Mouse (Mus musculus): ENCODE results near the gene Pmel.
"Not testable (repeated sequence)": the region's sequence is repeated elsewhere in the genome, so short reads cannot be mapped to it uniquely, and the experiment has no call there.

Pmel gene

DNA sequence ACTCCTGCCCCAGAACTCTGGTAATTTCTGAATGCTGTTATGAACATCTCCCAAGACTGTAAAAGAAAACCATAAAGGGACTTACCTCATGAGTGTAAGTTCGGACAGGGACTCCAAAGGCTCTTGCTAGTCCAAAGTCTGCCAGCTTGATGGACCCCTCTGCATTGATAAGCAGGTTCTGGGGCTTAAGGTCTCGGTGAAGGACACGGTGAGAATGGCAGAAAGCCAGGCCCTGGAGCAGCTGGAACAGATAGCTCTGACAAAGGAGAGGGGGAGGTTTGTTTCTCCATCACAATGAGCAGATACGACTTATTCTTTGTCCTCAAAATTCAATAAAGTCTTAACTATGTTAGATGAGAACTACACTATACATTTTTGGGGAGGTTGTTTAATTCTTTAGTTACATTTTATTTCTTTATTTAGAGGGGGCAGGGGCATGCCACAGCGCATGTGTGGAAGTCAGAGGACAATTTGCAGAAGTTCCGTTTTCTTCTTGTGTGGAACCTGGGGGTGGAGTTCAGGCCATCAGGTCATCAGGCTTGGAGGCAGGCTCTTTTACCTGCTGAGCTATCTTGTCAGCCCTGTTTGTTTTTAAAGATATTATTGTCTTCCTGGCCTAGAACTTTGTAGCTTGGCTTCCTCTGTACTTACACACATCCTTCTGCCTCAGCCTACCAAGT, 1.5 kb upstream of the Pmel start:
- DNase-seq (ENCODE audit: low spot score in 2 of 2): no peak

GRCm38 (mm10) chr10:128704491-128705316, 709 bp downstream of the Pmel start, which contains the start of gene Cdk2:
Cdk2 (minus strand) TSS chr10:128705031.
- peak; percentile 84 to 95 for DNase-seq (ENCODE audit: low spot score in 2 of 2)

GRCm38 (mm10) chr10:128705317-128705693, 1.3 kb downstream of the Pmel start:
- peak; percentile 34 to 40 for DNase-seq (ENCODE audit: low spot score in 2 of 2)

DNA sequence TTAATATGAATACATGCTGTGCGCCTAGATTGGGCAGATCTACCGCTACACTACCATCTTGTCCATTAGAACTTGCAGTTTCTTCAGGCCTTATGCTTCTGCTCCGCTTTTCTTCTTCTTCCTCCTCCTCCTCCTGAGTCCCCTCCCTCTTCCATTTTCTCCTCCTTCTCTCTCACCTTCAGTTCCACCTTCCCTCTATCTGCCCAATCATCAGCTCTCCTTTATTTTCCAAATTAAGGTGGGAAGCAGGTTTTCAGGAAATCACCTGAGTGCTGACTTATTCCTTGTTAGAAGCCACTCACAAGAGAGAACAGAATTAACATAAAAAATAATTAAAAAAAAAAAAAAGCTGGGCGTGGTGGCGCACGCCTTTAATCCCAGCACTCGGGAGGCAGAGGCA, 7.3 kb downstream of the Pmel start:
- DNase-seq (ENCODE audit: low spot score in 2 of 2): not testable (repeated sequence)

DNA sequence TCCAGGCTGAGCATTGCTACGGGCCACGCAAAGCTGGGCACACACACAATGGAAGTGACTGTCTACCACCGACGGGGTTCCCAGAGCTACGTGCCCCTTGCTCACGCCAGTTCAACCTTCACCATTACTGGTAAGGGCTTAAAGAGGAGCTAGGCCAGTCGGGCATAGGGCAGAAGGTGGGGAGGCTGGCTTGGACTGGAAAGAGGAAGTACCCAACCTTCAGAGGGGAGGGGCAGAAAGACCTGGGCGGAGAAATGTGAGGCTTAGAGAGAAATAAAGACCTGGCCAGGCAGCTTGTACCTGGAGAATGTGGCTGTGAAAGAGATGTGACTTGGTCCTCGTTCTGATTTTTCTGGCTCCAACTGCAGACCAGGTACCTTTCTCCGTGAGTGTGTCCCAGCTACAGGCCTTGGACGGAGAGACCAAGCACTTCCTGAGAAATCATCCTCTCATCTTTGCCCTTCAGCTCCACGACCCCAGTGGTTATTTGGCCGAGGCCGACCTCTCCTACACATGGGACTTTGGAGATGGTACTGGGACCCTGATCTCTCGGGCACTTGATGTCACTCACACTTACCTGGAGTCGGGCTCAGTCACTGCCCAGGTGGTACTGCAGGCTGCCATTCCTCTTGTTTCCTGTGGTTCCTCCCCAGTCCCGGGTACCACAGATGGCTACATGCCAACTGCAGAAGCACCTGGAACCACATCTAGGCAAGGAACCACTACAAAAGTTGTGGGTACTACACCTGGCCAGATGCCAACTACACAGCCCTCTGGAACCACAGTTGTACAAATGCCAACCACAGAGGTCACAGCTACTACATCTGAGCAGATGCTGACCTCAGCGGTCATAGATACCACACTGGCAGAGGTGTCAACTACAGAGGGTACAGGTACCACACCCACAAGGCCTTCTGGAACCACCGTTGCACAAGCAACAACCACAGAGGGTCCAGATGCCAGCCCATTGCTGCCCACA, 11.9 kb downstream of the Pmel start:
- DNase-seq (ENCODE audit: low spot score in 2 of 2): peak; percentile 18 to 61

- not testable (repeated sequence) for DNase-seq (ENCODE audit: low spot score in 2 of 2)
Measured at GRCm38 (mm10) chr10:128725466-128725865, 21.5 kb downstream of the Pmel start.

DNA sequence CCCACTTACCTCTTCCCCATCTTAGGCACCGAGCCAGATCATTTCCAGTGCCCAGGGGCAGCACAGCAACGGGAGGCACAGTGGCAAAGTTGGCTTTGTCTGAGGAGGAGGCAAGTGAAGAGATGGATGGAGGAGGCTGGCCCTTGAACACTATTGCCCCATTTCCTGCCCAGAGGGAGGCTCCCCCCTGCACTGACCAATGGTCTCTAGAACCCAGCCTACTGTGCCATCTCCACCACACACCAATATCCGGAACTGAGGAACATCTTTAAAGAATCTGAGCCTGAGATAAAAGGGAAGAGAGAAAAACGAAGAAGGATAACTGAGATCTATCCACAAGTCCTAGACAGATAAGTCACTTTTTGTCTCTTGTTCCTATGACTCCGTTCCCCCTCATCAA, 24.1 kb downstream of the Pmel start:
- DNase-seq (ENCODE audit: low spot score in 2 of 2): no peak

GRCm38 (mm10) chr10:128731002-128731433, 27.0 kb downstream of the Pmel start:
- peak; percentile 61 to 85 for DNase-seq (ENCODE audit: low spot score in 2 of 2)

DNA sequence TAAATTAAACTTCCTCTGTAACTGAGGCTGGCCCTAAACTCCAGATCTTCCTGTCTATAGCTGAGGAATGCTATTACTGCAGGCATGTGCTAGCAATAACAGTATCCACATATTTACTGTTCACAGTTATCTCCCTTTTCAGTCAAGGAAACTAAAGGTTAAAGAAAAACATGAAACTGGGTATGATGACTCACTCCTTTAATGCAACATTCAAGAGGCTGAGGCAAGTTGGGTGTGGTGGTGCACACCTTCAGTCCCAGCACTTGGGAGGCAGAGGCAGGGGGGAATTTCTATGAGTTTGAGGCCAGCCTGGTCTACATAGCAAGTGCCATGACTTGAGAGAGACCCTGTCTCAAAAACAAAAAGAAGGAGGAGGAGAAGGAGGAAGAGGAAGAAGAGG, 28.0 kb downstream of the Pmel start:
- no peak for DNase-seq (ENCODE audit: low spot score in 2 of 2)

DNA sequence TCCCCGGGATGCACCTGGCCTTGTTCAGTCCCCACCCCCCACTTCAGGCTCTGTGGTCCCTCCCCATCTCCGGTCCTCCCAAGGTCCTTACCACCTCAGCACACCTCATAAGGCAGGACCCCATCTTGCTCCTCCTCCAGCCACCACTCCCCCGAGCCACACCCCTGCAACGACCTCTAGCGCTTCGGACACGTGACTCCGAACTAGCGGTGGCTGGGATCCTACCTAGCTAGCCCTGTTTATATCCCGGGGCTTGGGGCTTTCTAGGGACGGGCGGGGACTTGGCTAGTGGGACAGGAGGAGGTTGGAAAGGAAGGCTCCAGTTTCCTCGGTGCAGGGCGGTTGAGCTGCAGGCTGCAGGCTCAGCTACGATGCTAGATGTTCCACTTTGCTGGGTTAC, 33.4 kb downstream of the Pmel start:
- DNase-seq (ENCODE audit: low spot score in 2 of 2): peak in 1 of 2 experiments; percentile 21

GRCm38 (mm10) chr10:128740296-128740695, 36.3 kb downstream of the Pmel start:
- DNase-seq (ENCODE audit: low spot score in 2 of 2): no peak

GRCm38 (mm10) chr10:128742616-128743015, 38.6 kb downstream of the Pmel start:
- no peak for DNase-seq (ENCODE audit: low spot score in 2 of 2)

DNA sequence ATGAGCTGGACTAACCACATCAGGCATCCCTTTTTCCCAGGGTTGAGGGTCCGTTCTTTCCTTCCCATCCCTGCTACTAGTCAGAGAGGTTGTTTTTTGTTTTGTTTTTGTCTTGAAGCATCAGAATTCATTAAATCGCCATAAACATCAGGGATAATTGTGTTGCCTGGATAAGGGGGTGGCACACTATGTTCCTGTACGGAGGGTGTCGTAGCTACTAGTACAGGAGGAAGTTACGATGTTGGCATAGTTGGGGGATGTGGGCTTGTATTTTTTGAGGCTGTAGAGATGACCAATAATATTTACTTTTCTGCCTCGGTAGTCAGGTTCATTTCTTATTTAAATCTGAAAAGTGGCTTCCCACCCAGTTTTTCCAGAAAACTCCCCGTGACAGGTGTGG, 39.2 kb downstream of the Pmel start:
- no peak for DNase-seq (ENCODE audit: low spot score in 2 of 2)

DNA sequence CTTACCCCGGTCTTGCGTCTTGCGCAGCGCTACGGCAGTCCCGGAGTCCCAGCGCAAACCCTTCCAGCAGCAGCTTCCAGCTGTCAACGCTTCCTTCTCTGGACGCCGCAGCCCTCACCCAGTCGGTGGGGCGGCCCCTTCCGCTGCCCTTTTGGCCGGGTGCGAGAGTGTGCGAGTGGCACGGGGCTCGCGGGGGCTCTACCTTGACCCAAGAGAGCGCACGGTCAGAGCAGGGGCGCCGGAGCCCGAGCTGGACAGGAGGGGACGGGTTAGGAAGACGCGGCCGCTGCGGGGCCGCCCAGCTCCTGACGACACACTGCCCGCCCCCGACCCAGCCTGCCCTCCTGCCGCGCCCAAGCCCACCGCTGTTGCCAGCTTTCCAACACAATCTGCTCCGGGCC, 39.8 kb downstream of the Pmel start:
- peak; percentile 48 to 56 for DNase-seq (ENCODE audit: low spot score in 2 of 2)

GRCm38 (mm10) chr10:128744211-128744610, 40.2 kb downstream of the Pmel start:
- DNase-seq (ENCODE audit: low spot score in 2 of 2): peak; percentile 16 to 22

GRCm38 (mm10) chr10:128744680-128745601, 40.9 kb downstream of the Pmel start, which contains the start of gene Dgka:
Dgka (minus strand) TSS chr10:128744855.
- peak; percentile 37 to 67 for DNase-seq (ENCODE audit: low spot score in 2 of 2)

GRCm38 (mm10) chr10:128745946-128746613, 42.1 kb downstream of the Pmel start:
- peak; percentile 29 to 72 for DNase-seq (ENCODE audit: low spot score in 2 of 2)

DNA sequence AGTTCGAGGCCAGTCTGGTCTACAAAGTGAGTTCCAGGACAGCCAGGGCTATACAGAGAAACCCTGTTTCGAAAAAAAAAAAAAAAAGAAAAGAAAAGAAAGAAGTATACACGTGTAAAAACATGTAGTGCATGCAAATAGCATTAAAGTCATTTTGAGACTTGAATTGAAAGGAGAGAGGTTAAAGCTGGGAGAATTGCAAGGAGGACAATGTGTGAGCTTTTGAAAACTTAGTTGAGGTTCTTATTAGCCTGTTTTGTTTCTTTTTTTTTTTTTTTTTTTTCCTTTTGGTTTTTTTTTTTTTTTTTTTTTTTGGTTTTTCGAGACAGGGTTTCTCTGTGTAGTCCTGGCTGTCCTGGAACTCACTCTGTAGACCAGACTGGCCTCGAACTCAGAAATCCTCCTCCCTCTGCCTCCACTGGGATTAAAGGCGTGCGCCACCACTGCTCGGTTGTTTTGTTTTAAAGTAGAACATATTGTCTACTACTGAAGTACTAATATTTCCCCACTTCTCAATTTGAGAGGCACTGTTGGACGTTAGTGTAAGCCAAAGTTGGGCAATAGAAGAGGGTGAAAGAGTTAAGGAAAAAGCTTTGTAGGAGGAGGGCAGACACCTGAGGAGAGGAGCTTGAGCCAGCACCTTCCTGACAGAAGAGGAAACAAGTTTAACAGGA, 43.1 kb downstream of the Pmel start:
- no peak for DNase-seq (ENCODE audit: low spot score in 2 of 2)

DNA sequence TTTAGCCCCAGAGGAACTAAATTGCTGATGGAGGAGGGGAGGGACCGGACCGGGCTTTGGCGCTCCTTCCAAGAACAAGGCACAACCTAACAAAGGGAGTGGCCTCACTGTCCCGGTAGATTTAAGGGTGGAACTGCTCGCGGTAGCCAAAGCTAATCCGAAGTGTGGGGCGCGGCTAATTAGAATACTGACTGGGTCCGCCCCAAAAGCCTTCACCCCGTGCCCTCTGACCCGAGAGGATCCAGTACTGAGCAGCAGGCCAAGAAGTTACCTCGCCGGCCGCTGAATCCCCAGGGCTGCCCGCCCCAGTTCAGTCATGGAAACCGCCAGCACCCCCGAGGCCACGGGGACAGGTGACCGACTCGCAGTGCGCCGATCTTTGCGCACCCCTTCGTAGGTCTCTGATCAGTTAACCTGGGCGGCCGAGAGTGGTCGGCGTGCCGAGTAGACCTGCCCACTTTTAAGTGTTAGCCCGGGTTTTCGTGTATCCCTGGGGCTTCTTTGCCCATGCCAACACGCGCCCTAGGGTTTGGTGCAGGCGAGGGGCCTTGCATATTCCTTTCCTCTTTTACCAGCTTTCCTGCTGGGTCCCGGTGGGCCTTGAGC, 43.8 kb downstream of the Pmel start, which contains the start of gene Pym1:
Gene Pym1, plus strand, starts transcription at position 244 of the 606 bp plus-strand sequence.
- peak; percentile 77 to 85 for DNase-seq (ENCODE audit: low spot score in 2 of 2)

Measured in spleen, postnatal 10 days (tissue).